Mouse (Mus musculus) cerebellum, adult 2 months (tissue): ENCODE results near the gene Fbxo39.

ENCODE experiments used
- CTCF ChIP-seq: fragments of 200-500 bp; IDR thresholded peaks from 2 replicates; pipeline ENCODE4 v1.5.1; 2011; ENCODE audit warnings: low read depth, mild to moderate bottlenecking, control low read depth, low read length, moderate library complexity, borderline replicate concordance; ENCODE audit not compliant: insufficient read depth
- POLR2A ChIP-seq: fragments of 200-500 bp; IDR thresholded peaks from 2 replicates; pipeline ENCODE4 v1.6.1; 2011; ENCODE audit warnings: low read length, control low read depth, borderline replicate concordance; ENCODE audit not compliant: insufficient read depth

- TF ChIP-seq CTCF: no peak
- no peak for TF ChIP-seq POLR2A
Observed at GRCm38 (mm10) chr11:72336726-72337125, 22.5 kb downstream of the Fbxo39 start.
